Mouse (Mus musculus): Measurements from ENCODE around the gene Dusp2. TPM values are rescaled to one million over a fixed set of nuclear protein-coding genes. Genes with fewer than 3 reads are reported as not detected.

The Dusp2 gene
- polyA plus RNA-seq, 1 experiment from 2014 or later = 7.7 TPM

DNA sequence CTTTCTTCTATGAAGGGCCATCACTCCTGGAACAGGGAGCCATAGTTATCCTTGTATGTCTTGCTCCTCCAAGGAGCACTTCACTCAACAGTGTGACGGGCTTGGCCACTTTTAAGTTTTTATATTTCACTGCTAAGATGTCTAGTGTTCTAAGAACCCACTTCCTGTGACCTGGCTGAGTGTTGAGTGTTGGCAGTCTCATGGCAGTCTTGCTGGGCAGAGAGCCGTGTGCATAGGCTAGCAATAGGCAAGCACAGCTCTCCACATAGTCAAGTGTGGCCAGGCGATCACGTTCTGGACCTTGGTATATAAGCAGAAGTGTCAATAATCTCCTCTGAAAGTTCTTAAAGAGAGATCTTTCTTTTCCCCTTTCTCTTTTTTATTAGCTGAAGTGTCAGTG is 17.8 kb upstream of the Dusp2 start:
- no peak overlapping the region for H3K4me3 ChIP-seq (replicated peaks; ENCODE audit: low read length)
- 90% methylated on average over 4 of the region's 4 CpGs for WGBS

DNA sequence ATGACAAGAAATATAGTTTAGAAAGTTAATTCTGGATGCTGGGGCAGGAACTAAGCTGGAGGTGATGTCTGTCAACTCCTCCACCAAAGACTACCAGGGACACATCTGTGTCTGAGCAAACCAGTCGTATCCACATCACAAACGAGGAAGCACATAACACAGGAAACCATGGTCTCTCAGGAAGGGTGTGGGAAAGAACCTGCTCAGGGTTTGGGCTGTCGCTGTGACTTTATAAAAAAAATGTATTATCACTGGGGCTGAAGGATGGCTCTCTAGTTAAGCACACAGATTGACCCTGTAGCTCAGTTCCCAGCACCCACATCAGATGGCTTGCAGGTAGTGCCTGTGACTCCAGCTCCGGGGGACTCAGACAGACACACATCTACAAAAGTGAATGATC is 16.9 kb upstream of the Dusp2 start:
- H3K9me3 ChIP-seq (ENCODE audit: control insufficient read depth, low read length) = no peaks in the 10 kb centered on the region
- H3K36me3 ChIP-seq (ENCODE audit: control insufficient read depth, insufficient read depth) = no peaks in the 10 kb centered on the region
- no peak for ATAC-seq
- WGBS = 82% methylated on average over 4 of the region's 4 CpGs
- no peak overlapping the region for H3K4me3 ChIP-seq (replicated peaks; ENCODE audit: low read length)
- no peak overlapping the region for H3K27ac ChIP-seq (ENCODE audit: low read length)
- H3K4me2 ChIP-seq (ENCODE audit: low read length) = no peak overlapping the region
- no peak overlapping the region for H3K9ac ChIP-seq (replicated peaks; ENCODE audit: low read depth, low read length)
- no peaks in the 10 kb centered on the region for H3K4me1 ChIP-seq (replicated peaks; ENCODE audit: control insufficient read depth, insufficient read depth, low read length)
- H3K27me3 ChIP-seq (replicated peaks; ENCODE audit: control insufficient read depth, insufficient read depth, low read length) = no peaks in the 10 kb centered on the region

More for the DNA sequence above, 17.8 kb upstream of the Dusp2 start:
- Histone ChIP-seq H3K9ac (replicated peaks; ENCODE audit: low read depth, low read length) (no peak overlapping the region), H3K4me1 (replicated peaks; ENCODE audit: control insufficient read depth, insufficient read depth, low read length) (no peaks in the 10 kb centered on the region), H3K27ac (ENCODE audit: low read length) (no peak overlapping the region), H3K4me2 (ENCODE audit: low read length) (no peak overlapping the region), H3K36me3 (ENCODE audit: control insufficient read depth, insufficient read depth) (no peaks in the 10 kb centered on the region), H3K27me3 (replicated peaks; ENCODE audit: control insufficient read depth, insufficient read depth, low read length) (no peaks in the 10 kb centered on the region), H3K9me3 (ENCODE audit: control insufficient read depth, low read length) (no peaks in the 10 kb centered on the region)
- no peak for ATAC-seq

- Histone ChIP-seq H3K27me3 (replicated peaks; ENCODE audit: control insufficient read depth, insufficient read depth, low read length) (no peaks in the 10 kb centered on the region), H3K4me3 (replicated peaks; ENCODE audit: low read length) (no peak overlapping the region), H3K4me2 (ENCODE audit: low read length) (no peak overlapping the region), H3K9ac (replicated peaks; ENCODE audit: low read depth, low read length) (no peak overlapping the region), H3K4me1 (replicated peaks; ENCODE audit: control insufficient read depth, insufficient read depth, low read length) (no peaks in the 10 kb centered on the region), H3K9me3 (ENCODE audit: control insufficient read depth, low read length) (no peaks in the 10 kb centered on the region), H3K27ac (ENCODE audit: low read length) (no peak overlapping the region), H3K36me3 (ENCODE audit: control insufficient read depth, insufficient read depth) (no peaks in the 10 kb centered on the region)
- no peak for ATAC-seq
- WGBS = 84% methylated on average over 6 of the region's 6 CpGs
These were observed 13.2 kb upstream of the Dusp2 start for GRCm38 (mm10) chr2:127322671-127323285.

DNA sequence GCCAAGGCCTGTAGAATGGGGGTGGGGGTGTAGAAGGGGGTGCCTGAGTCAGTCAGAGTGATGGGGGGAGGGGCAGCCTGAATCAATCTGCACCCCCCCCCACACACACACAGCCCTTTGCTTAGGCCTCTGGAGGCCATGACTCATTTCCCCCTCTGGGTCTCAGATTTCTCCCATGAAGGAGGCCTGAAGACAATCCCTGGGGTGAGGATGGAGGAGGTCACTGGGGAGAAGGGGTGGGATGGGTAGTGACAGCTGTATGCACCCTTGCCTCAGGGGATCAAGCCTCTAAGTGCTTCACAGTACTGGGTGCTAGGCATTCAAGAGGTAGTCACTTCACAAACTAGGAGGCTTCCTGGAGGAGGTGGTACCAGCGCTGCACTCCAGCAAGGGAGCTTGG is 12.3 kb upstream of the Dusp2 start:
- H3K9me3 ChIP-seq (ENCODE audit: control insufficient read depth, low read length) = no peaks in the 10 kb centered on the region
- H3K9ac ChIP-seq (replicated peaks; ENCODE audit: low read depth, low read length) = no peak overlapping the region
- no peaks in the 10 kb centered on the region for H3K27me3 ChIP-seq (replicated peaks; ENCODE audit: control insufficient read depth, insufficient read depth, low read length)
- H3K4me2 ChIP-seq (ENCODE audit: low read length) = no peak overlapping the region
- no peak for ATAC-seq
- no peaks in the 10 kb centered on the region for H3K36me3 ChIP-seq (ENCODE audit: control insufficient read depth, insufficient read depth)
- no peaks in the 10 kb centered on the region for H3K4me1 ChIP-seq (replicated peaks; ENCODE audit: control insufficient read depth, insufficient read depth, low read length)
- 86% methylated on average over 1 of the region's 1 CpGs for WGBS
- H3K4me3 ChIP-seq (replicated peaks; ENCODE audit: low read length) = no peak overlapping the region
- H3K27ac ChIP-seq (ENCODE audit: low read length) = no peak overlapping the region

DNA sequence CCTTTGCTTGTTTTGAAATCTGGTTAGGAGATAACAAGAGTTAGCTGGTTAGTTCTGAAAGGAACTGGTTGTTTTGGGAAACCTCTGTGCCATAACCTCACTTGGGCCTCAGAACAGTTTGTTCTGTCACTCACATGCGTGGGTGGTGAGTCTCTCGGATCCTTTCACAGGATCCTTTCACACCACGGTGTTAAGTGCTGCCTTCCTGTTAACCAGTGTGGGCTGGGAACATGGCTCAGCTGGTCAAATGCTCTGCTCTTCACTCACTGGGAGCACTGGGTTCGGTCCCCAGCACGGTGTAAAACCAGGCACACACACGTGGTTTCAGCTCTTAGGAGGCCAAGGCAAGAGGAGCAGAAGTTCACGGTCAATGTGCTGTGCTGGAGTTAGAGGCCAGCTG is 11.5 kb upstream of the Dusp2 start:
- Histone ChIP-seq H3K4me2 (ENCODE audit: low read length) (no peak overlapping the region), H3K27ac (ENCODE audit: low read length) (no peak overlapping the region), H3K4me3 (replicated peaks; ENCODE audit: low read length) (no peak overlapping the region), H3K27me3 (replicated peaks; ENCODE audit: control insufficient read depth, insufficient read depth, low read length) (no peaks in the 10 kb centered on the region), H3K9me3 (ENCODE audit: control insufficient read depth, low read length) (no peaks in the 10 kb centered on the region), H3K4me1 (replicated peaks; ENCODE audit: control insufficient read depth, insufficient read depth, low read length) (no peaks in the 10 kb centered on the region), H3K9ac (replicated peaks; ENCODE audit: low read depth, low read length) (no peak overlapping the region), H3K36me3 (ENCODE audit: control insufficient read depth, insufficient read depth) (no peaks in the 10 kb centered on the region)
- WGBS = 84% methylated on average over 7 of the region's 7 CpGs
- ATAC-seq = no peak

- Histone ChIP-seq H3K9ac (replicated peaks; ENCODE audit: low read depth, low read length) (no peak overlapping the region), H3K4me3 (replicated peaks; ENCODE audit: low read length) (no peak overlapping the region), H3K36me3 (ENCODE audit: control insufficient read depth, insufficient read depth) (no peaks in the 10 kb centered on the region), H3K27ac (ENCODE audit: low read length) (no peak overlapping the region), H3K9me3 (ENCODE audit: control insufficient read depth, low read length) (no peaks in the 10 kb centered on the region), H3K27me3 (replicated peaks; ENCODE audit: control insufficient read depth, insufficient read depth, low read length) (no peaks in the 10 kb centered on the region), H3K4me2 (ENCODE audit: low read length) (no peak overlapping the region), H3K4me1 (replicated peaks; ENCODE audit: control insufficient read depth, insufficient read depth, low read length) (no peaks in the 10 kb centered on the region)
- 76% methylated on average over 12 of the region's 12 CpGs for WGBS
- no peak for ATAC-seq
These were observed 7.7 kb upstream of the Dusp2 start for GRCm38 (mm10) chr2:127328090-127328851.

DNA sequence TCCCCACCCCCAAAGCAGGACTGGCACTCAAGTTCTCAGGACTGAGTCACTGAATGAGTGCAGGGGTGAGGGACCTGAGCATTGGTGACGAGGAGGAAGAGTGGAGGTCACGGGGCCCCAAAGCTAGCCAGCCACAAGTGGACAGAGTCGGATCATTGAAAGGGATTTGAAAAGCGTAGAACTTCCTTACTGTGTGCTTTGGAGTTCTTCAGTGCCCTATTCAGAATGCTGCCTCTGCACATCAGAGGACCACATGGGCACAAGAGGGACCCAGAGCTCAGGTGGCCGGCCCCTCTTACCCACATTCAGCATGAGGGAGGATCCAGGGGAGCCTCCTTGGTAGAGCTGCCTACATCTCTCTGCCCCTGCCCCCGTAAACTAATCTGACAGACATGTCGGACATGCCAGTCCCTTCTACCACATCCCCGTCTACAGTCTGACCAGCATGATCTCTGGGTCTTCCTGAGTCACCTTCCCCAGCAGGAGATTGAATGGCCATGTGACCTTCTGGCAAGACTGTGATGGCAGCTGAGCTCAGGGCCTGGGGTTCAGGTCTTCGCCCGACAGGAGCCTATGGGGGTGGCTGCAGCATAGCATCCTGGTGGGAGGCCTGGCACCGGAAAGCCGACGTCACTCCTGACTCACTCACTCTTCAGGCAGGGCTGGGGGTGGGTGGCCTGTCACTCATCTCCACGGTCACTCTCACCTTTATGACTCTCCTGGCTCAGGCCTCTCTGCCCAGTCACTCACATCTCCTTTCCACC is 3.0 kb upstream of the Dusp2 start:
- H3K36me3 ChIP-seq (ENCODE audit: control insufficient read depth, insufficient read depth) = no peaks in the 10 kb centered on the region
- peaks cover 9% of the 10 kb centered on the region; the same call in 1 of the 2 replicates for H3K4me1 ChIP-seq (replicated peaks; ENCODE audit: control insufficient read depth, insufficient read depth, low read length)
- no peaks in the 10 kb centered on the region for H3K9me3 ChIP-seq (ENCODE audit: control insufficient read depth, low read length)
- H3K27ac ChIP-seq (ENCODE audit: low read length) = no peak overlapping the region
- ATAC-seq = no peak
- no peak overlapping the region for H3K9ac ChIP-seq (replicated peaks; ENCODE audit: low read depth, low read length)
- peaks cover 24% of the 10 kb centered on the region for H3K27me3 ChIP-seq (replicated peaks; ENCODE audit: control insufficient read depth, insufficient read depth, low read length)
- no peak overlapping the region for H3K4me2 ChIP-seq (ENCODE audit: low read length)
- WGBS = 84% methylated on average over 14 of the region's 14 CpGs
- H3K4me3 ChIP-seq (replicated peaks; ENCODE audit: low read length) = no peak overlapping the region

DNA sequence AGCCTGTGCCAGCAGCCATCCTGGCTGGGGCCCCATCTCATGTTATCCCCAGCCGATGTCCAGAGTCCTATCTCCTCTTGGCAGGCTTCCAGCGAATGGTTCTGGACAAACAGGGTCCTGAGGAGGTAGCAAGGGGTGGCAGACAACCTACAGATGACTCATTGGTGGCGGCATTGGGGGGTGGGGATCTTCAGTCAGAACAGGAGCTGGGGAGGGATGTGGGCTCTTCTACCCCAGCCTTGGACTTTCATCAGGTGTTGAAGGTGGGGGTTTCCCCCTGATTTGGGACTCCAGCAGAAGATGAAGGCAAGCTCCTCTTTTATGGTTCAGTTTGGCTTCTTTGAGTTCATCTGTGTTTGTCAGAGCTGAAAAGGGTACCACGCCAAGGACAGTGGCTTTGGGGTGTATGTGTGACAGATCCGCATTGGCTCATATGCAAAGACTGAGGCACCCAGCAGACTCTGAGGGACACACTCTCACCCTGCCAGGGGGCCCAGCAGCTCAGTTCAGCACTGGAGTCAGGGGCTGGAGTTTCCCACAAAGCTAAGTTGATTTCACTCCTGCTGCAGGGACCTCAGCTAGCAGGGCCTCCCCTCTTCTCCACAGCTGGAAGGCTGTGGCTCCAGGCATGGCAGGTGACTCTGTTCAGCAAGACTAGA is 1.9 kb upstream of the Dusp2 start:
- no peak overlapping the region for H3K4me2 ChIP-seq (ENCODE audit: low read length)
- H3K36me3 ChIP-seq (ENCODE audit: control insufficient read depth, insufficient read depth) = no peaks in the 10 kb centered on the region
- ATAC-seq = no peak
- H3K27ac ChIP-seq (ENCODE audit: low read length) = no peak overlapping the region
- no peak overlapping the region for H3K9ac ChIP-seq (replicated peaks; ENCODE audit: low read depth, low read length)
- peaks cover 24% of the 10 kb centered on the region for H3K27me3 ChIP-seq (replicated peaks; ENCODE audit: control insufficient read depth, insufficient read depth, low read length)
- H3K4me1 ChIP-seq (replicated peaks; ENCODE audit: control insufficient read depth, insufficient read depth, low read length) = peaks cover 9% of the 10 kb centered on the region; the same call in 1 of the 2 replicates
- WGBS = 68% methylated on average over 5 of the region's 5 CpGs
- H3K4me3 ChIP-seq (replicated peaks; ENCODE audit: low read length) = no peak overlapping the region
- H3K9me3 ChIP-seq (ENCODE audit: control insufficient read depth, low read length) = no peaks in the 10 kb centered on the region

DNA sequence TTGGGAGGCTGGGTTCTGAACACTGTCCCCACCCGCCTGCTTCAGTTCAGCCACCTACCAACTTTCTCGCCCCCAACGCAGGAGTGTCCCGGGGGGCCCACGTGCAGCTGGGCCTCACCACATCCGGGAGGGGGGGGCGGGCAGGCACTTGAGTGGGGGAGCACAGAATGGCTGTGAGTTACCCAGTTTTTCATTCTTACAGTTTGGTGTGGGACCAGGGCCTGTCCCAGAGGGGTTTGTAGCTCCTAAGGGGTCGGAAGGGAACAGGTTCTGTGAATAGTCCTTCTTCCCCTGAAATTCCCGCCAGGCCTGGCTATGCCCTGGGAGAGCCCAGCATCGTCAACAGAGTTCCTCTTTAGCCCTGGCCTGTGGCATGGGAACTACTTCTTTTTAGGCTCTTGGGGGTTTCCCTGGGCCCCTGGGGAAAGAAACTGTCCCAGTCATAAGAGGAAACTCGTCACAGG is 849 bp upstream of the Dusp2 start:
- H3K27ac ChIP-seq (ENCODE audit: low read length) = no peak overlapping the region
- H3K27me3 ChIP-seq (replicated peaks; ENCODE audit: control insufficient read depth, insufficient read depth, low read length) = peaks cover 24% of the 10 kb centered on the region
- H3K4me1 ChIP-seq (replicated peaks; ENCODE audit: control insufficient read depth, insufficient read depth, low read length) = peaks cover 9% of the 10 kb centered on the region; the same call in 1 of the 2 replicates
- no peak overlapping the region for H3K4me3 ChIP-seq (replicated peaks; ENCODE audit: low read length)
- 47% methylated on average over 11 of the region's 11 CpGs for WGBS
- H3K9me3 ChIP-seq (ENCODE audit: control insufficient read depth, low read length) = no peaks in the 10 kb centered on the region
- ATAC-seq = no peak
- no peak overlapping the region for H3K4me2 ChIP-seq (ENCODE audit: low read length)
- no peaks in the 10 kb centered on the region for H3K36me3 ChIP-seq (ENCODE audit: control insufficient read depth, insufficient read depth)
- H3K9ac ChIP-seq (replicated peaks; ENCODE audit: low read depth, low read length) = no peak overlapping the region
